Mouse (Mus musculus) CD4-positive, CD25-positive, alpha-beta regulatory T cell, adult 2 months (primary cell): ENCODE results near the gene Senp5.
"Not testable (repeated sequence)": the region's sequence is repeated elsewhere in the genome, so short reads cannot be mapped to it uniquely, and the experiment has no call there.

Experiments
- DNase-seq: peaks from one replicate; pipeline ENCODE4 v3.0.0-alpha.2; 2012; ENCODE audit warnings: low read depth, low spot score

Gene Senp5

DNA sequence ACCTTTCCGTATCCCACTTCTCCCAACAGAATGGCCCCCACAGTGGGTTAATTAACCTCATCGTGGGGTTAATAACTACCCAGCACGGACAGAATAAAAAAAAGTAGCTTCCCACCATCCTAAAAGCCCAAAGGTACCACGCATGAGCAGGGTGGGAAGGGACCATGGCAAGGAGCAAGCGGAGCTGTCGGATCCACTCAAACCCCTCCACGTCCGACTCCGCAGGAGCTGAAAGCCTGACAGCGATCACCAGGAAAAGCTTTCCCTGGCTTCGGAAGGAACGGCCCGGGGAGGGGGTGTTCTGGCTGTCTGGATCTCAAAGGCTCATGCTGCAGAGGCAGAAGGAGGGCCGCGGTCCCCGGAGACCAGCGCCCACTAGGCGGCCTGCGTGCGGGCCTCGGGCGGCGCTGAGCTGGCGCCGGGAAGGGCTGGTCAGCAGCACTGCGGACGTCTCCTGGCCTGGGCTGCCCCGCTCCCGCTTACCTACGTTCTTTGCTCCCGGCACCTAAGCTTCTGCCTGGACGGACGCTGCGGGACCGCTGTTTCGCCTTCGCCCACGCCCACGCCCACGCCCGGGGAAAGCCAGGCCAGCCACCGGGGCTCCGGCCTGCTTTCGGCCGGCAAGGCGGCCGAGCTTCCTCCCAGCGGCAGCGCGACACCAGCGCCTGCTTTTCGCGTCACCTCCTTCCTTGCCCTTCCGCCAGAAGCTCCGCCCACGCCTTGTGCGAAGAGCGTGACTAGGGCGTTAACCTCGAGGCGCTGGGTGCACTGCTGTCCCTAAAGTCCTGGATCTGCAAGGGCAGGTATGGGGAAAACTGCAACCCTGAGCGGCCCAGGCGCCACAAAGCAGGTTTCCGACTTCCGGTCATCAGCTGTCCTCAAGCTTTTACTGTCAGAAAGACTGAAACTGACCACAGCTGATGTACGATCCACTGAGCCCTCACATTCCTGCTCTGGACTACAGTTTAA lies at the start of gene Senp5:
Gene Senp5, minus strand, starts transcription at position 779 of the 969 bp plus-strand sequence.
- peak; percentile 94 for DNase-seq

DNA sequence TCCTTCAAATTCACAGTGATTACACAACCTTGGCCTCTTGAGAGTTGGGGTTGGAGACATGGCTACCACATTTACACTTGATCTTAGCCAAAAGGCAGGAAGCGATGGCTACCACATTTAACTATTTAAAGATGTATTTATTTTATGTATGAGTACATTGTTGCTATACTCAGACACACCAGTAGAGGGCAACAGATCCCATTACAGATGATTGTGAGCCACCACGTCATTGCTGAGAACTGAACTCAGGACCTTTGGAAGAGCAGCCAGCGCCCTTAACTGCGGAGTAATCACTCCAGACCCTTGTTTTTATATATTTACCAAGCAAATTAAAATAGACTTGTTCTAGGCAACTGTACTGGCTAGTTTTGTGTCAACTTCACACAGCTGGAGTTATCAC lies 39.3 kb upstream of the Senp5 start:
- DNase-seq = peak; percentile 25

DNA sequence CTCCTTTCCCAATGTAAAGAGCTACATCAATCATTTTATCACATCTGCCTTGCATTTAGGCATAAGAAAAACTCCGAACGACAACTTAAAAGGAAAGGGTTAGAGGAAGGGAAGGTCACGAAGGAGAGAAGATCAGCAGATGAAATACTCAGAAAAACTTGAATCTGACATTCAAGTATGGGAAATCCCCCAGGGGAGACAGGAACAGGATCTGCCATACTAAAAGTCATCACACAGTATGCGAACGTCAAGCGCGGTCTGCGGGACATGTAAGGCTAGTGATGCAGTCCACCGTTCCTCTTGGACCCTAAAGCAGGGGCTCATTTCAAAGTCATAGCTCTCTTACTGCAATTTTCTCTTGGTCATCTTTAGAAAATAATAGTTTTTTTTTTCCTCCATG lies 16.6 kb upstream of the Senp5 start:
- DNase-seq = peak; percentile 68

DNA sequence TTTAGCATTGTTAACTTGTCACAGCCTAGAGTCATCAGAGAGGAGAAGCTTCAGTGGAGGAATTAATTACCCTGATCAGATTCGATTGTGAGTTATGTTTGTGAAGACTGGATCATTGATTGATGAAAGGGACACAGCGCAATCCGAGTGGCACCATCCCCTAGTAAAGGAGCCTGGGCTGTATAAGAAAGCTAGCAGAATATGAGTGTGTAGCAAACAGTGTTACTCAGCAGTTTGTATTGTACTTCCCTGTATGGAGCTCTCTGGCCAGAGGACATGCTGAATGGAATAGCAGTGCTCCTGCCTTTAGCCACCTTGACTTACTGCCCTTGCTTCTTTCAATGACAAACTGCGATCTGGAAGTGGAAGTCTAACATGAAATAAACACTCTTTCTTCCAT lies 7.2 kb upstream of the Senp5 start:
- no peak for DNase-seq

DNA sequence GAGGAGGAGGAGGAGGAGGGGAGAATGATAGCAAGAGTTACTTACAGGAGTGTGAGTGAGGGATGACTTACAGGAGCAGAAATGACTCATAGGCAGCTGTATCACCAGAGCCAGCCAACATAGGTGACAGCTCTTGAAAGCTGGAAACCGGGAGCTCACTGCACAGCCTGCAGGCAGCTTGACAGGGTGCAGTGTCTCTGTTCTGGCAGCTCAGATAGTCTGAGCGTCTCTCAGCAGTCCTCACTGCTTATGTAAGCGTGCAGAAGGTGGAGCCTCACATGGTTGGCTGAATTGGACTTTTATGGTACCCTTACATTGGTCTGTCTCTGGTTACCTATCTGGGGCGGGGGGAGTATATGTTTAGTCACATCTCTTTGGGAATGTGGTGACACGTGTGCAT lies 6.8 kb upstream of the Senp5 start:
- DNase-seq = peak; percentile 42

DNA sequence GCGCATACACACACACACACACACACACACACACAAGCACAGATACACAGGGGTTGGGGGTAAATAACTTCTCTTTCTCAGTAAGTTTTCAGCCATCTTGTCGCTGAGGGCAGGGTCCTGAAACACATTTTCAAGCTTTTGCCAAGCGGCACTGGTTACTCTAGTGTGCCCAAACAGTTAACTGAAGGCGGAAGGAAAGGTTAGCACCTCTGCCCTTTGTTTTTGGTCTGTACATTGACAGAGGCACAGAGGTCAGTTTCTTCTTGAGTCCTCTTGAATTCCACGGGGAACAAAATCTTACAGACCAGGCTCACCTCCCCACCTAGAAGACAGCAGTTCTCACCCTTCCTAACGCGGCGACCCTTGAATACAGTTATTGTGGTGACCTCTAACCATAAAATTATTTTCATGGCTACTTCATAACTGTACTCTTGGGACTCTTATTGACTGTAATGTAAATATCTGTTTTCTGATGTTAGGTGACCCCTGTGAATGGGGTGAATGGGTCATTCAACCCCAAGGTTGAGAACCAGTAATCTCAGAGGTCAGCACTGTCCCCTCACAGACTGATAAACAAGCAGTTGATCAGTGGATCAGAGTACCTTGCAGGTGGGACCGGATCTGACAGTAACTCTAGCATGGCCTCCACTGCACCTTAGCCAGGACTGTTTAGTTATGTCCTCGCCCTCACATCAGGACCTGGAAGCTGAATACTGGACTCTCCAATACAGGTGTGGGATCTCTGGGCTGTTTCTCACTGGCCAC lies 5.6 kb upstream of the Senp5 start:
- no peak for DNase-seq

DNA sequence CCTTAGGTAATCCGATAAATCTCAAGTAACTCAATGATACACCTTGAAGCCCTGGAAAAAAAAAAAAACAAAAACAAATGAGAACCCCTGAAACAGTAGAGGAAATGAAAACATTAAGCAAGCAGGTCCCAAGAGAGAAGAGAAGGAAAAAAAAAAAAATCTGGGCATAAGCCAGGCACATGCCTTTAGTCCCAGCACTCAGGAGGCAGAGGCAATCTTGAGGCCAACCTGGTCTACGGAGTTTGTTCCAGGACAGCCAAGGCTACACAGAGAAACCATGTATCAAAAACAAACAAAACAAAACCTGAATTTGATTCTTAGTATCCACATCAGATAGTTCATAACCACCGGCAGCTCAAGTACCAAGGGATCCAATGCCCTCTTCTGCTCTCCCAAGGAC lies 1.6 kb upstream of the Senp5 start:
- DNase-seq = no peak

DNA sequence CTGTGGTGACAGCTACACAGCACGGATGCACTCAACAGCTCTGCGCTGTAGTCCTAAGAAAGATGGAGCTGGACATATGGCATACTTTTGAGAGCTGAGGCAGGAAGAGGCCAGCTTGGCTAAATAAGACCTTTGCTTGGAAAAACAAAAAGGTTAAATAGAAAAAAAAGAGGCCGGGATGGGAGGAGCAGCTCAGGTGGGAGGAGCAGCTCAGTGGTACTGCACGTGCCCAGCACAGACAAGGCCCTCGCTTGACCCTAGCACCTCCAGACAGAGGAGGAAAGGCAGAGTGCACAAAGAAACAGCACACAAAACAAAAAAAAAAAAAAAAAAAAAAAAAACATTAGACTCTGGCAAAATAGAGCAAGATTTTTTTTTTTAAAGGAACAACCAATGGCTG lies 6.7 kb downstream of the Senp5 start:
- no peak for DNase-seq

DNA sequence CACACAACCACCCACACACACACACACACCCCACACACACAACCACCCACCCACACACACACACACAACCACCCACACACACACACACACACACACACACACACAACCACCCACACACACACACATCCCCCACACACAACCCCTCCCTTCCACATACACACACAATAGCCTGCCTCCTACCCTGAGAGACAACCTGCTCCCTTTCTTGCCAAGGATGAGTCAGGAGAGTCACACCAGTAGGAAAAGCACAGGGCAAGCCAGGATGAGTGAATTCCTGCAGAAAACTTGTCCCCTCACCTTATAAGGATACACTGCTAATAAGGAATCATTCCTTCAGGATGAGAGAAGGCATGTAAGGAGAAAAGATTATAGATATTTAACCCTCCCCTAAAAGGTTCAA lies 9.1 kb downstream of the Senp5 start:
- no peak for DNase-seq

DNA sequence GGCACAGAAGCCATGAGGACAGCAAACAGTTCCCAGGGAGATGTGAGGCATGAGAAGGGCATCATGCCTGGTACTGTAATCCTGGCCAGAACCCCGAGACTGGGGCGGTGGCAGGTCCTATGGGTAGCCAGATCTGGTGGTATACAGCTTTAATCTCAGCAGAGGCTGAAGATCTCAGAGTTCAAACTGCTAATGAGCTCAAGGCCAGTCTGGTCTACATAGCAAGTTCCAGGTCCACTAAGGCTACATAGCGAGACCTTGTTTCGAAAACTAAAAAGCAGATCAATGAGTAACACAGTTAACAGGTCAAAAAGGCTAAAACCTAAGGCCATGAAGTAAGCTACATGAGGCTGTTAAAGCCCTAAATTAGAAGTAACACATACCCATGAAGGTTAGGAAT lies 9.9 kb downstream of the Senp5 start:
- DNase-seq = no peak

DNA sequence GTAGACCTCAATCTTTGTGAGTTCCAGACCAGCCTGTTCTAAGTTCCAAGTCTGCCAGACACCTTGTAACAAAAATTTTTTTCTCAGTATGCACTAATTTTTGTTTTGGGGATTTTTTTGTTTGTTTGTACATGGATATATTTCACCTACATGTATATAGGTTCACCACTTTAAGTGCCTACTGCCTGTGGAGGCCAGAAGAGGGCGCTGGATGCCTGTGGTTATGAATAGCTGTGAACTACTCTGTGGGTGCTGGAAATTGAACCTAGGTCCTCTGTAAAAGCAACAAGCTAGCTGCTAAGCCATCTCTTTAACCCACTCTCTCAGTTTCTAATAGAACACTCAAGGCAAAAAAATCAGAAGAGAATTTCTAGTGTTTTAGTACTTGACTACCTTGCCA lies 11.0 kb downstream of the Senp5 start:
- peak; percentile 48 for DNase-seq

DNA sequence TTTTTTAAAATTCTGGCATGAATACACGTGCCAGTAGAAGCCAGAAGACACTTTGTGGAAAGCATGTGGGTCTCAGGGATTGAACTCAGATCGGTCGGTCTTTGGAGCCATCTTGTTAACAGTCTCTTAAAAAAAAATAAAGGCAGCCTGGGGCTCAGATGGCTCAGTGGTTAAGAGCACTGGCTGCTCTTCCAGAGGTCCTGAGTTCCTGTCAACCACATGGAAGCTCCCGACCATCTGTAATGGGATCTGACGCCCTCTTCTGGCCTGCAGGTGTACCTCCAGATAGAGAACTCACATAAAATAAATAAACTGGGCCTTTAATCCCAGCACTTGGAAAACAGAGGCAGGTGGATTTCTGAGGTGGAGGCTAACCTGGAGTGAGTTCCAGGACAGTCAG lies 22.1 kb downstream of the Senp5 start:
- DNase-seq = no peak

DNA sequence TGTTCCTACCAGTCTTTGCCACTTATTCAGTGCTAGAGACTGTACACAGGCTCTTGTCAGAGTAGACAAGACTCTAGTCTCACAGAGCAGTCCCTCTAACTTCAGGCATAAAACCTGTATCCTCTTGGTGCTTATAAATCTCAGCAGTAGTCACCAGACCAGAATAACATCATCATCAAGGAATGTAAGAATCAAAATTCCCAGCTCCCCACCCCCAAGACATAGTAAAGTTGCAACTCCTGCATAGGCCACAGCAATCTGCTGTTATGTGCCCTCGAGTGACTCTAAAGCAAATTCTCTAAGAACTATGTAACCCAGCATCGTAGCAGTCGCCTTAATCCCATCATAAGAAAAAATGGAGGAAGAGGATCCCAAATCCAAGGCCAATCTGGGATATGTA lies 23.6 kb downstream of the Senp5 start:
- no peak for DNase-seq

DNA sequence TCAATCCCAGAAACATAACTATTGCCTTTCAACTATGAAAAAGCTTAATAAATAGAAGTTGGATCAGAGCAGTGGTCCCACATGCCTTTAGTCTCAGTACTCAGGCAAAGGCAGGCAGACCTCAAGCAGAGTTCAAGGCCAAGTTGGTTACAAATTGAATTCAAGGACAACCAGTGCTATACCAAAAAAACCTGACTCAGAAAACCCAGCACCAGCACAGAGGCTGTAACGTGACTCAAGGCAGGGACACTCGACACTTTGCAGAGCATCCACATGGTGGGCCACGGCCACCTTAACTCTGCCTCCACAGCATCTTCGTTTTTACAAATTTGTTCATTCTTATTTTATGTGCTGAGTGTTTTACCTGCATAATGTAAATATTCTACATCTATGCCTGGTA lies 27.8 kb downstream of the Senp5 start:
- DNase-seq = no peak

DNA sequence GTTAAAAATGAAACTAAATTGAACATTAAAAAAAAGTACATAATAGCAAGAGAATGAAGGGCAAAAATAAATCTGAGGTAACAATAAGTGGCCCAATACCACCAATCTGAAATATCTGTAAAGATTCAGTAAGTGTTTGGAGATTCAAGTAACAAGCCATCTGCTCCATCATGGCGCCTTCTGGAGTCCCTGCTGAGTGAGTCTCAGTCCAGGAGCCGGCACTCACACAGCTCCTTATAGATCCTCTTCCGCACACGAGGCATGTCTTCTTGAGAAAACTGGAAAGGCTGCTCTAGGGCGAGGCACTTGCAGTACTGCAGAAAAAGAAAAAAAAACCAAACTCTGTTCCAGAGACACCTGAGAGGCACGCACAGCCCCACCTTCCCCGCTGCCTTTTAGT lies 39.9 kb downstream of the Senp5 start:
- no peak for DNase-seq

DNA sequence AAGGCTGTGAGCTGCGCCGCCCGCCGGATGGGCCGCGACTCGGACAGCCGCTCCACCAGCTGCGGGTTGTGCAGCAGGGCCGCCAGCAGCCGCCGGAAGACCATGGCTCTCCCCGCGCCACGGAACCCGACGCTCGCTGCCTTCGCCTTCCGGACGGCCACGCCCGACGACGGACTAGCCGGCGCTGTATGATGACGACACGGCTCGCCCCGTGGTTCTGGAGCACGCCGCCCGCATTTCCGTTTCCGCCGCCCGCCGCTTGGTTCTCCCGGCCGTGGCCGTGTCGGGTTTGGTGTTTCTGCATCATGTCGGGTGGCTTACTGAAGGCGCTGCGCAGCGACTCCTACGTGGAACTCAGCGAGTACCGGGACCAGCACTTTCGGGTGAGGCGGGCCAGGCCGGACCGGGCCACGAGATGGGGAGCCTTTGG lies 54.7 kb downstream of the Senp5 start, which contains the start of the genes 0610012G03Rik and Ncbp2:
Gene 0610012G03Rik, minus strand, starts transcription at position 150 of the 430 bp plus-strand sequence.
Gene Ncbp2, plus strand, starts transcription at position 169 of the 430 bp plus-strand sequence.
- peak; percentile 97 for DNase-seq

DNA sequence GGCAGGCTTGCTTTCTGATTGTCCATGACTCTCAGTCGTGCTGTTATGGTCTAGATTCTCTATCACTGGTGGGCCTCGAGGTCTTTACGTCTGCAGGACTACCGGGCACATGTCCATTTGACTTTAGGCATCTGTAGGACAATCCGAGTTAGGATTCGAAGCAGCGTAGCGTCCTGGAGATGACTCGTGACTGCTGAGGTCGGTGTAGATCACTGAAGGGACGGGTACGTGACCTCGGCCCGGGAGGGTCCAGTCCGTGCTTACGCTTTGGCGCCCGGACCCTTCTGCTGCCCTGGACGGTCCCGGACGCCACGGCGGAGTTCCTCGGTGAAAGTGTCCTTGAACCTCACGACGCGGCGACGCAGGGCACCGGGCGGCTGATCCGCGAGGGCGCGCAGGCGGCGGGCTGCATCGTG lies 55.2 kb downstream of the Senp5 start:
- DNase-seq = no peak

DNA sequence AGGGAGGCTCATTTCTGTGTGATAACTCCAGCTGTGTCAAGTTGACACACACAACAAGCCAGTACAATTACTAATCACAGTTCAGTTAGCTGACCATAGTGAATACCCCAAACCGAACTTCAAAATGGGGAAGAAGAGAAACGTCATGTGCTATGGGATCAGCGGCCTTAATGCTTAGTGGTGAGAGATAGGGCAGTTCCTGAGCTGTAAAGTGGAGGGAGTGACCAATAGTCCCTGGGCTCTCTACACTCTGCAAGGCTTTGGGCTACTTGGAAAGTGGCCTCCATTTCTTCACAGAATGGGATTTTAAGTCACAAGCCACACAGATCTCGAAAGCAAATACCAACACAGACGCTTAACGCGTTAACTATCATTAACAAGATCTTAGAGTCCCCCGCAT lies 55.8 kb downstream of the Senp5 start:
- DNase-seq = no peak

DNA sequence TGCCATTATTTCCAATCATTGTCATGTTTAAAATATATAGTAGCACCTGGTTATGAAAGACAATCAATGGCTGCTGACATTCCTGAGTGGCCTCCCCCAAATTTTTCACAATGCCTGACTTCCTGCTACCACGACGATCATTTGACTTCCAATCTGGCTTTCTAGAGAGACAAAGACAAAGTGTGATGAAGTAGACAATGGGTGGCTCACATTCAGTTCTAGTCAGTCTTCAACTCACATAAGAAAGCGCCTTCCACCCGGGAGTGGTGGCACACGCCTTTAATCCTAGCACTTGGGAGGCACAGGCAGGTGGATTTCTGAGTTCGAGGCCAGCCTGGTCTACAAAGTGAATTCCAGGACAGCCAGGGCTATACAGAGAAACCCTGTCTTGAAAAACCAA lies 57.1 kb downstream of the Senp5 start:
- not testable (repeated sequence) for DNase-seq

DNA sequence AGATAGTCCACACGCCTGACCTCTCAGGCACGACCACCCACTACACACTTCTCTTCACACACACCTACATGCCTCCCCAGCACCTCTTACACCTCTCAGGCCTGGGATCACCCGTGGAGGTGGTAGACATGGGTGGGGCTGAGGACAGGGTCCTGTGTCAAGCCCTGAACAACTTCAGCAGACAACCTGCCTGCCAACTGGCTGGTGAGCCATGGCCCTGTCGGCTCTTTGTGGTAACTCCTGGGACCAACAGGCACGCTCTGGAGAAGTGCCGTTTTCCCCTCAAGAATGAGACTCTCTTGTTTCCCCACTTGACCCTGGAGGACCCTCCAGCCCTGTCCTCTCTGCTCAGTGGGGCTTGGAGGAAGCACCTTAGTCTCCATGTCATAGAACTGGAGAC lies 57.7 kb downstream of the Senp5 start:
- no peak for DNase-seq

DNA sequence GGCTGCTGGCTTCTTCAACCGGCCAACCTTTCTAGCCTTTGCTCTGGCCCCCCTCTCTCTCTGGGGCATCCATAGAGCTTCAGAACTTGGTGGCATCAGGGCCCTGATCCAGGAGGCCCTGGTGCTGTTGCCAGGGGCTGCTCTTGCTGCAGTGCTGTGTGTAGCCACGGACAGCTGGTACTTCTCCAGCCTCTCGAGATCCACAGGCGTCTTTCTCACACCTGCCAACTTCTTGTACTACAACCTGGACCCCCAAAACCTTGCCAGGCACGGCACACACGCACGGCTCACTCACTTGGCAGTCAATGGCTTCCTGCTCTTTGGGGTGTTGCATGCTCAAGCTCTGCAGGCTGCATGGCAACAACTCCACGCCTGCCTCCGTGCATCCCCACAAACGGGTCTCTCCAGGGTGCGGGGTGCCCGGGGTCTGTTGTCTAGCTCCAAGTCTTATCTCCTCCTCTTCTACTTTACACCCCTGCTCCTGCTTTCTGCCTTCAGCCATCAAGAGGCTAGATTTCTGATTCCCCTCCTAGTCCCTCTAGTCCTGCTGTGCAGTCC lies 58.3 kb downstream of the Senp5 start:
- DNase-seq = no peak

DNA sequence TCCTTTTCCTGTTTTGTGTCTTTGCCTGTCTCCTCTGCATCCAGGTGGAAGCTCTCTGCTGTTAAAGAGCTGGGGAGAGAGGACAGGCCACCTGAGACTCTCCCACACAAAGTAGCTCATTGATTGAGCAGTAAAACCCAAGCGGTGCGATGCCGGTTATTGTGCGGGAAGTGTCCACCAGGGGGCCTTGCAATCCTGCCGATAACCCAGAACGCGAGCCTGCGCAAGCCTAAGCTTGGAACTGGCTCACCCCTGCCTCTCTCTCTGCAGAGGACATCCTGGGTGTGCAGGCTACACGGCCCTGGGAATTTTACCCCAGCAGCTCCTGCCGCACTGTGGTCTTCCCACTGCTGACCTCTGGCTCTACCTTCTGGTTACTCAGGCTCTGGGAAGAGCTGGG lies 59.1 kb downstream of the Senp5 start:
- DNase-seq = peak; percentile 87
